Mouse (Mus musculus): ENCODE measurements around the gene Tbc1d24.

DNA sequence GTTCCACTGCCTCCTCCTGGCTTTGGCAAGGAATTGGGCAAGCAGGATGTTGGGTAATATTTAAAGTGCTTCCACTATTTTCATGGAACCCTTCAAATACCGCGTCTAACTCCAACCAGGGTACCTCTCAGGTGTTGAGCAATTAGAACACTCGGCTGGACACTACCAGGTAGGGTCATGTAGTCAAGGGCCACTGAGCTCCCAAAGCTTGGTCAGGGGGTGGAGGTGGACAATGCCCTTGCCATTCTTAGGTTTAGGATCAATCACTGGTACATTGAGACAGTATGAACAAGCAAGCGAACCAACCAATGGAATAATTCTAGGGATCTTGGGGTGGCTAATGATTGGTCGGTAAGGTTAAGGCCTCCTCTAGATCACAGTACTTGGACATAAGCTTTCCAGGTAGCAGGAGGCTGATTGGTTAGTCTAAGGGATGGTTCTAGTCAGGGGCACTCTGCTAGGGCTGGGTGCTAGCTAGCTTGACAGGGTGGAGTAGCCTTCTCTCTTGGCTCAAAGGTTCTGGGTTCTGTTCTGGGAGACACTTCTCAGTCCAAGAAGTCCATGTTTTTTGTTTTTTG is 7.2 kb upstream of the Tbc1d24 start:
- TF ChIP-seq CTCF (IDR thresholded peaks at IDR 0.05; ENCODE audit: low read depth) (peak; percentile 62), EP300 (IDR thresholded peaks at IDR 0.05; ENCODE audit: low read depth) (no peak)

All from liver, embryonic 14.5 days (tissue).